Mouse (Mus musculus): ENCODE data around the gene OR5BS1P.
"Not testable (repeated sequence)": the region's sequence is repeated elsewhere in the genome, so short reads cannot be mapped to it uniquely, and the experiment has no call there.

Gene OR5BS1P

DNA sequence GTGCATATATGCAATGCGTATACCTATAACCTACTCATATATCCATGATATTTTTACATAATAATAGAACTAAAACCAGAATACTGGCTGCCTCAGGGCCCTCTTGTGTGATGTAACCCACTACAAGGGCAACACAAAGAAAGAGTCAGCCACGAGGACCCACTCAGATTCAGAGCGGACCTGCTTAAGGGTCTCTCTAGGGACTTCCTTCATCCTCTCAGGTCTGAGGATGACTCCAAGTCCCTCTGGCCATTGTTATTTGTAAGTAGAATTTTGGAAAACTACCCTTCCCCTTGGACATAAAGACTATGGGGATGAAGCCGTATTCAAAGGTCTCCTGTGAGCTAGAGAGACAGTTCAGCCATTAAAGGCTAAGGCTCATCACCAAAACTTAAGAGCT is at the start of gene OR5BS1P:
Gene OR5BS1P (plus strand): TSS at position 301 of the 400 bp plus-strand sequence.
- DNase-seq (ENCODE audit: low spot score) = no peak

DNA sequence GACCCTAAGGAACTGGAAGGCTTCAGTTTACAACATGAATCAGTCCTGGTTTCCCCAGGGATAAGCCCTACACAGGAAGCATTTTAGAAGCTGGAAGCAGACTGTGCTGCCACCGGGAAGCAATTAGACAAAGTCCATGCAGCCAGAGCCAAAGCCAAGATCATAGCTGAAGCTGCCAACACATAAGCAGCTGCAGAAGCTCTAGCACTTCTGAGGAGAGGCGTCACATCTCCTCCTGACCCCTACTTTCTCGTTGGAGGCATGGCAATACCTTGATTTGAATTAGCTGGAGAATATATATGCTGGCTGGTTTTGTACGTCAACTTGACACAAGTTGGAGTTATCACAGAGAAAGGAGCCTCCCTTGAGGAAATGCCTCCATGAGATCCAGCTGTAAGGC is 48.8 kb upstream of the OR5BS1P start:
- no peak for DNase-seq (ENCODE audit: low spot score)

DNA sequence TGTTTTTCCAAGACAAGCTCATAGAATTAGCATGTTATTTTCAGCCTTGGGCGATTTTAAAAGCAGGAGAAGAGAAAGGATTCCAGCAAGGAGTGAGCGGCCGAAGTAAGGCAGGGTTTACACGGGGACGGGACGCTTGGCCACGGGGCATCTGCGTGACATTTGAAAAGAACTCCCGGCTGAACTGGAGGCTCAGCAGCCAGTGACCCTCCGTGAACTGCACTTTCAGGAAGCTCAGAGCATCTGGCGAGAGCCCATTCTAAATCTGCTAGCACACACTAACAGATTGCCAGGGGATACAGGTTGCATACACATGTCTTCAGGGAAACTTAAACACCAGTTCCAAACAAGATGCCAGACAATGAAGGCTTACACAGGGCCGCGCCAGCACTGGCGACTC is 45.4 kb upstream of the OR5BS1P start:
- DNase-seq (ENCODE audit: low spot score) = no peak

DNA sequence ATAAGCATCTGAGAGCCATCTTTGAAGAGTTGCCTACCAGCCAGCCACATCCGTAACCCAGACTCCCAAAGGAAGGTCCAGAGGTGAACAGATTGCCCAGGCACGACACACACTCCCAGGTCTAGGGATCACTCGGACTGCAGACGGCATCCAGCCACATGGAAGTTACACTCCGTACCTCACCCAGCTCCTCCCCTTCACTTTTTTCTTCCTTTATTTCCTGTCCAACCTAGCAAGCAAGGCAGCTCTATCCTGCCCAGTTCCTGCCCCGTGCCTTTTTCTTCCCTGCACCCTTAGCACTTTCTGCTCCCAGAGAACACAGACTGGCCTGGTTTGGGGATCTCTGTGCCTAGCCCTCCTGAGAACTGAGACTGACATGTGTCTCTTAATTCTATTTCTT is 44.9 kb upstream of the OR5BS1P start:
- DNase-seq (ENCODE audit: low spot score) = no peak

DNA sequence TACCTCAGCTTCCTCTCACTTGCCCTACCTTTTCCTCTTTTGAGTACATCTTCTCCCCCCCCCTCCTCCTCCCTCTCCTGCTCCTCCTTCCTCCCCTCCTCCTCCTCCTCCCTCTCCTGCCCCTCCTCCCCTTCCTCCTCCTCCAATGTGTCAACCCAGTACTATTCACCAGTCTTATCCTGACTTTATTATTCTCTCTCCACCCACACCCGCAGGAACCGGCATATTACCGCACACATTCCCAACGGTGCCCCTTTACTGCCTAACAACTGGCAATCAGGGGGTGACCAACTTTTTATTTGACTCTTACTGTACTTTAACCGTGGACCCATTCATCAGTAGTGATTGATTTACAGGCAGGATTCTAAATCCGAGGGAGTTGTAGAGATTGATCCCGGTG is 44.5 kb upstream of the OR5BS1P start:
- no peak for DNase-seq (ENCODE audit: low spot score)

DNA sequence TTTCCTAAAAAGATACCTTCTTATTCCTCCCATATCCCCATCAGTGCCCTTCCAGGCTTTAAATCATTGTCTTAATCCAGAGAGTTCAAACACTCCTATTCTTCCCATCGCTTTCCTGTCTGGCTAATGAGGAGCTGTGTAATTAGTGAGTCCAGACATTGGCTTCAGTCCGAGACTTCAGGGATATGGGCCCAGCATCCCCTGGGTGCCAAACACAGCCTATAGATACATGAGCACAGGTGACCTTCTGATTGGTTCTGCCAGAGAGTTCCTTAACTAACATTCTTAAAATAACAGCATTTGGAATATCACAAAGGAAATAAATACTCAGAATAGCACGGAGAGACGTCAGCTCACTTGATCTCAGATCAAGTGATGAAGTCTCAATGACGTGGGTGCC is 38.8 kb upstream of the OR5BS1P start, which contains the start of gene Olfr282:
Gene Olfr282 (plus strand): TSS at position 301 of the 400 bp plus-strand sequence.
- DNase-seq (ENCODE audit: low spot score) = not testable (repeated sequence)

DNA sequence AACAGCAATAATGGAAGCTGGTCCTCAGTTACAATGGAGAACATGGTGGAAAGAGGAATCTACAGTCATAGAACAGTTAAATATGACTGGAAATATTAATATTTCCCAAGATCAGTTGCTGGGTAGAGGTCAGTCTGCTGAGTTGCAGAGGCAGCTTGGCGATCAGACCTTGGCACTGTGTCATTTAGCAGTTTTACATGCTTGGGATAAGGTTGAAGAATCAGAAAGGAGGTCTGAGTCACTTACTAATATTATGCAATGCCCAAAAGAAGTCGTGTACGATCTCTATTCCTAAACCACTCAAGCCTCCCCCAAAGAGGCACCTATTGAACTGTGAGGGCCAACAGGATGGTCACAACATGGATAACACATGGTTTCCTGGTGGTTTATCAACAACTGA is 25.1 kb upstream of the OR5BS1P start:
- DNase-seq (ENCODE audit: low spot score) = no peak

DNA sequence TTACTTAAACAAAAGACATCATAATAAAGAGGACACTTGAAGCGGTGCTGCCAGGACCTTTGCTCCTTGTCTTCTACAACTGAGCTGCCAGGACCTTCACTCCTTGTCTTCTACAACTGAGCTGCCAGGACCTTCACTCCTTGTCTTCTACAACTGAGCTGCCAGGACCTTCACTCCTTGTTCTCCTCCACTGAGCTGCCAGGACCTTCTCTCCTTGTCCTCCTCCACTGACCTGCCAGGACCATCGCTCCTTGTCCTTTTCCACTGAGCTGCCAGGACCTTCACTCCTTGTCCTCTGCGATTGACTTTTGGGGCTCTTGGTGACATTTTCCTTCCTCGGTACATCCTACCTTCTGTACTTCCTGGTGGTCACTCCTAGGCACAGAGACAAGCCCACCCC is 21.2 kb upstream of the OR5BS1P start:
- no peak for DNase-seq (ENCODE audit: low spot score)

DNA sequence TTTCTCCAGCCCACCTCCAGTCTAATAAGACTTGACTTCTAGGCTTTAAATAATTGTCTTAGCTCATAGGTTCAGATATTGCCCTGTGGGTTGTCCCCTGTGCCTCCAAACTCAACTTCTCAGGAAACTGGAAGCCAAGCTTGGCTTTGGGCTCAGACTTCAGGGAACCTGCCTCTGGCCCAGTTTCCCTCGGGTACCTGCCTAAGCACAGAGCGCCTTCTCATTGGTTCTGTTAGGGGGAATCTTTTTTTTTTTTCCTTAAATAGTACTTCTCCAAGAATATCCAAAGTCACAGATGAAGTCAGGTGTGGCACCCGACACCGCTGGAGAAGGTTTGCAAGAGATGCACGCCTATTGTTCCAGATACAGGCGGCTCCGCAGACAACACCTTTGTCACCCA is 17.4 kb upstream of the OR5BS1P start, which contains the start of gene Olfr281:
Gene Olfr281 (plus strand): TSS at position 301 of the 400 bp plus-strand sequence.
- no peak for DNase-seq (ENCODE audit: low spot score)

DNA sequence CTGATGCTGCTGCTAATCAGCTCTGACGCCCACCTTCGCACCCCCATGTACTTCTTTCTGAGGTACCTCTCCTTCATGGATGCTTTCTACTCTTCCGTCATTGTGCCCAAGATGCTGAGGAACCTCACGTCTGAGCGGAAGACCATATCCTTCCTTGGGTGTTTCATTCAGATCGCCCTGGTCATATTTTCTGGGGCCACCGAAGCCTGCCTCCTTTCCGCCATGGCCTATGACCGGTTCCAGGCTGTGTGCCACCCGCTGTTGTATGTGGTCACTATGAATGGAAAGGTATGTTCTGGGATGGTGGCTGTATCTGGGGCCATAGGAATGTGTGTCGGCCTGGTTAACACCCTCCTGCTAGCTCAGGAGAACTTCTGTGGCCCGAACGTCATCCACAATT is 1.8 kb downstream of the OR5BS1P start:
- no peak for DNase-seq (ENCODE audit: low spot score)

DNA sequence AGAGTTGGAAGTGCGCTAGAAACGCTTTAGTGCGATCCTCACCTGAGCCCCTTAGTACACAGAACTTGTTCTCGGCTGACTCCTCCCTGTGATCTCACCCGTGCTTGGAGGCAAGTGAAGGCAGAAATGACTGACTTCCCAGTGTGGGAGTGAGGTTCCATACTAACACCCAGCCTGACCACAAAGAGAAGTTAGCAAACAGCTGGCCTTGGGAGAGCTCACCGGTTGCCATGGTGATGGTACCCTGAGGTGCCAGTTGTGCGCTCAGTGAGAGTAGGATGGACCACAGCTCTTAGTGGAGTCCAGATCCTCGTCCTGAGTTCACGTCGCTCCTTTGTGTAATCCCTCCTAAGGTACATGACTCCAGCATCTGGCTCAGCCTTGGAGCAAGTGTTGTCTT is 5.3 kb downstream of the OR5BS1P start:
- DNase-seq (ENCODE audit: low spot score) = no peak

DNA sequence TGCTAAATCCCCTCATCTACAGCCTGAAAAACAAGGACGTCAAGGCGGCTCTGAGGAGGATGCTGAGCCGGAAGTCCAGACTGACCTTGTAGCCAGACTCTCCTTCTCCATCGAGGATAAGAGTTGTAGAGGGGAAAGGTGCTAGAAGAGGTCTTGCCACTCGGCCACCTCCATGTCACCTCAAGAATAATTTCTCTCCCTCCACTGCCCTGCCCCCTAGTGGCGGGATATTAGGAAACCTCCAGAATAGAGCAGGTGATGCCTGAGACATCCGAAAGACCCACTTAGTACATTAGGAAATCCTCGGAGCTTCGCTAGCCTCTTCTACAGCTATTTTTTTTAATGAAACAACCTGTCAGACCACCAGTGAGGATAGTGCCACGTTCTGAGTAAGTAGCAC is 5.7 kb downstream of the OR5BS1P start:
- DNase-seq (ENCODE audit: low spot score) = no peak

DNA sequence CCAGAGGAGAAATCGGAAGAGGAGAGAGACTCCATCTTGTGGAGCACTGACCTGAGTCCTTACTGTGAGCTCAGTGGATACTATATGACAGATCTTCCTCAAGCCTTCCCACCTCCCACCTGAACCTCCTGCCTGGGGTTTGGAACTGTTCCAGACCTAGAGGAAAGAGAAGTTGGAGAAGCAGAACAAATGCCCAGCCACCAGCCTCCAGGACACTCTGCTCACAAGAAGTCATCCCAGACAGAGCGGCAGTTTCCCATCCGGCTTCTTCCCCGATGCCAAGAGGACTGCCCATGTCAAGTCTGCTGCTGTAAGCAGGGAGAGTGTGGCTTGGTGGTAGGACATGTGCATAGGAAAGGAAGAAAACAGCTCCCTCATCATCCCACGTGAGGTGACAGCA is 6.6 kb downstream of the OR5BS1P start:
- DNase-seq (ENCODE audit: low spot score) = no peak

DNA sequence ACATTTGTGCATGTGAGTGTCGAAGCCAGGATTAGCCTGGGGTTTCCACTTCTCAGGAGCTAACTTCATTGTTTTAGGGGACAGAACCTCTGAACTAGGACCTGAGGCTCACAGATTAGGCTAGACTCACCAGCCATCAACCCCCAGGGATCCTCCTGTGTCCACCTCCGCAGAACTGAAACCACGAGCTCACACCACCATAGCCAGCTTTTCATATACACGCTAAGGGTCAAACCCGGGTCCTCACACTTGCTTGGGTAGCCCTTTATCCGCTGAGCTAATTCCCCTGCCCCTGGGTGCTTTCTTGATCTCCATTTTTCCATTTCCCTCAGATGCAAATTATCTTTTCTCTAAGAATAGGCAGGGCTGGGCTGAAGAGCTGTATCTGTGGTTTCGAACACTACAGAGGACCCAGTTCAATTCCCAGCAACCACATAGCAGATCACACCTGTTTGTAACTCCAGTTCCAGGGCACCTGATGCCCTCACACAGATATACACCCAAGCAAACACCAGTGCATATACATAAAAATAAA is 9.9 kb downstream of the OR5BS1P start:
- DNase-seq (ENCODE audit: low spot score) = no peak

DNA sequence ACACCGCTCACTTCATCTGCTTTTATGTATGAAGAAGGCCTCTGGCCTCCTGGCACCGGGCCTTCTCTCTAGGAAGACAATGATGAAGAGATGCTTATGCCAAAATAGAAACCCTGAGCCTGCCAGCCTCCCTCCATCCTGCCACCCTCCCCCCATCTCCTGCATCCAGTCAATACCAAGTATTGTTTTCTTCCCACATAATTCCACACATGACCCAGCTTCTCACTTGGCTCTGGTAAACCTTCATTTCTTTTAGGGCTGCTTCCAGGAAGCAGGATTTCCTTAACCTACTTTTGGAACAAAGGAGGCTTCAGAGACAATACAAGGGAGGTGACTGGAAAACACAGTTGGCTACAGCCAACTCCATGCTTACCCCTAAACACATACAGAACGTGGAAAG is 13.0 kb downstream of the OR5BS1P start, which contains the start of gene Lalba:
Gene Lalba (minus strand): TSS at position 21 of the 400 bp plus-strand sequence.
- DNase-seq (ENCODE audit: low spot score) = no peak

DNA sequence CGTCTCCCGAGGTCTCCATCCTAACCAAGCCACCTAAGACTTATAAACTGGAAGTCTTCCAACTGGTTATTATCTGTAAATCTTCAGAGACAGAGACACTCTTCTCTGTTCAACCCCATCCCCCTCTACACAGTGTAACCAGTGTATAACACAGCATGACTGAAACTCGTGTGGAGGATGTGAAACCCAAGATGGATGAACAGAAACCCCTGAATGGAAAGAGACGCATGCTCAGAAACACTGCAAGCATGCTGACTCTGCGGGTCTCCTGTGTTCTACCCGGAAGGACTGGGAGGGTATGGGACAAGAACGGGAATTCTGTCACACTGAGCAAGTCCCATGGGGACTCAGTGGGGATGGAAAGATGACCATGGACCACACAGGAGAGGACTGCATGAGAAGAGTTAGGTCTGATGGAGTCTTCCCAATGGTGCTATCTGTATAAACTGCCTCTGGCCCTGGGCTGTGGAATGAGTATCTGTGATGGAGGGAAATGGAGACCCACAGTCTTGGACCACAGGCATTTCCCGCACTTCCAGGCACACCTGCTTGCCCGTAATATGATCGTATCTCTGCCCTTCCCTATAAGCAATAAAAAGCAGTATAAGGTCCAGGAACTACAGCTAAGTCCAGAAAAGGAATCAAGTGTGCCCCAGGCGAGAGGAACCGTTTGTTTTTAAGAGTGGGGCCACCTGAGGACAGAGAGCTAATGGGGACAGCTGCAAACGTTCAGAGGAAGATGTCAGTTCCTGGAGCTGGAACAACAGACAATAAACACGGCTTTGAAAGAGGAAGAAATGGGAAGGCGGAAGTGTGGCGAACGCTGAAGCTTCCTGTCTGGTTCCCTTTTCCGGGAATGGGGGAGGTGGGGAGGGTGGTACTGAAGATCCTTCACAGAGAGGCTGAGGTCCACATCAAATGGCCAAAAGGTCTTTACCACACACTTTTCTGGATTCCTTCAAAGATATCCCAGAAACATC is 14.5 kb downstream of the OR5BS1P start:
- no peak for DNase-seq (ENCODE audit: low spot score)

DNA sequence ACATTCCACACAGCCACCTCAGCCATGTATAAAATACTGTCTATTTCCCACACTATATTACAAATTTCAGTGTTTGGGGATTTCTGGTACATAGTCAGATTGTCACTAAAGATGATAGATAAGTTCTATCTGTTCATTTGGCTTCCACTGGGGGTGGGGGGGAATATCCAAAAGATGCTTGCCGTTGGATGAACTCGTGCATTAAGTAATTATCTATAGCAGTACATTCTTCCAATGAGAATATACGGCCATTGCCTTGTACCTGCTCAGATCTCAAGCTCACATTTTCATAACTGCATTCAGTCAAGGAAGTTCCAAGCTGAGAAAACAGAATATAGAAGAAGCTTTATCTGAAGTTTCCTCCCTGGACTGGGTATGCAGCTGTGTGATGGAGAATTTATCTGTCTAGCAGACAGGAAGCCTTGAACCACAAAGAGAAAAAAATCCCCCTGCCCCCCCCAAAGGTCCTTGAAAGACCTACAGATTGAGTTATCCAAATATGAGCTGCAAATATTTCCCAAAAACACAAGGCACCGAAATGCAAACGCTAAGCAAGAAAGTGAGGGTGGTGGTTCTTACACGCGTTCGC is 16.8 kb downstream of the OR5BS1P start:
- DNase-seq (ENCODE audit: low spot score) = no peak

DNA sequence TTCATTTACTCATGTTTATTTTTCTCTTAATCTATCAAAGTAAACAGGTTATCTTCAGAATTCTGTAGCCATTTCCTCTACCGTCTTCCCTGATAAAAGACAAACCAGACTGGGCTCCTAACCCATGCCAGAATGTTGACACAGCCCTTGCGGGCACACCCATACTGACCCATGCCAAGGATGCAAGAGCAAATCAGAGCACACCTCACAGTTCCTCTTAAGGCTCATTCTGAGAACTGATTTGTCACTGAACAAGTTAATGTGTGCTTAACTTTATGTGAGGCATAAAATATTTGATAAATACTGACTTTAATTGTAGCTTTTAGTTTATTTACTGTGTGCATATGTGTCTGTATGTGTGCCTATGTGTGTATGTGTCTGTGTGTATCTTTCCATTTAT is 21.6 kb downstream of the OR5BS1P start:
- no peak for DNase-seq (ENCODE audit: low spot score)

DNA sequence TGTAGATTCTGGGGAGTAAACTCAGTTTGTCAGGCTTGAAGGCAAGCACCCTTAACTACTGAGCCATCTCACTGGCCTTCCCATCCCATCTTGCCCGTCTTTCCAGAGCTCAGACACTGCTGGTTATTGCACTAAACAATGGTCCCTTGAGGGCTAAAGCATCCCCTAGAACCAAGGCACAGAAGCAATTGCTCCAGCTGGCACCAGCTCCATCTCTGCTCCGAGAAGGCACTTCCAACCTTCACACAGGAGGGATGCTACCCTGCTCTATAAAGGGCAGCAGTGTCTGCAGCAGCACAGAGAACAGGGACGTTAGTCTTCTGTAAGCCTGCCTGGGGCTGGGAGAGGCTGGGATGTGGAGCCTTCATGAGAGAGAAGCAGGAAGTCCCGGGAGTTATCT is 22.4 kb downstream of the OR5BS1P start, which contains the start of gene Olfr279:
Gene Olfr279 (plus strand): TSS at position 301 of the 400 bp plus-strand sequence.
- no peak for DNase-seq (ENCODE audit: low spot score)

DNA sequence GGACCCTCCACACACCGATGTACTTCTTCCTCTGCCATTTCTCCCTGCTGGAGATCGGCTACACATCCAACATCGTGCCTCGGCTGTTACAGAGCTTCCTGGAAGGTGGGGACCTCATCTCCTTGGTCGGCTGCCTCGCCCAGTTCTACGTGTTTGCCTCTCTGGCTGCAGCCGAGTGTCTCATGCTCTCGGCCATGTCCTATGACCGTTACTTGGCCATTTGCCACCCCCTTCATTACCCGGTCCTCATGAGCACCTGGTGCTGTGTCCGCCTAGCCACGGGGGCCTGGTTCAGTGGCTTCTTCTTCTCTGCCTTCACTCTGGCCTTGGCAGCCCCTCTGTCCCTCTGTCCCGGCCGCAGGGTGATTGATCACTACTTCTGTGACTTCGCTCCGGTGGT is 27.9 kb downstream of the OR5BS1P start:
- DNase-seq (ENCODE audit: low spot score) = no peak

DNA sequence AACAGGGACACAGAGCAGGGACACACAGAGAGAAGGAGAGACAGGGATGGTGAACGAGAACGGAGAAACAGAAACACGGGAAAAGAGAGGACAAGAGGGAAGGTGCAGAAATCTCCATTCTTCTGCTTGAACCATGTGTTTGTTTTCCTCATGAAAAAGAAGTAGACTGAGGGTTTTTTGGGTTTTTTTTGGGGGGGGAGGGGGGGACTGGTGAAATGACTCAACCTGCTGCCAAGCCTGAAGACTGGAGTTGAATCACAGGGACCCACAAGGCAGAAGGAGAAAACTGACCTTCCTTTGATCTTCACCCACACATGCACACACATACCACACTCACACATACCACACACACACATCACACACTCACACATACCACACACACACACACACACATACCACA is 33.6 kb downstream of the OR5BS1P start:
- DNase-seq (ENCODE audit: low spot score) = no peak

DNA sequence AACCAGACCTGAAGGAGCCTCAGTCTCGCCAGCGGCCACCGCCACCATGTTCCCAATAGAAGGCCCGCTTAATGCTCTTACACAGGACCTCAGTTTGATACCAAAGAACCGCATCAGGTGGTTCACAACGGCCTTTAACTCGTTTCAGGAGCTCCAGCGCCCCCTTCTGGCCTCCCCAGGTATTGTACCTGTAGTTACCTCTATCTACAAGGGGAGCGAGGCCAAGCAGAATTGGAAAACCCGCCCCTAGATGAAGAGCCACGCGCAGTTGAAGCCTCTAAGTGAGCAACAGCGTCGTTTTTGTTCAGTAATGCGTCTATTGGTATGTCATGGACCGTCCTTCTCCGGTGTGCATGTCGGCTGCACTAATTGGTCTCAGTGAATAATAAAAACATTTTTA is 34.8 kb downstream of the OR5BS1P start:
- peak; percentile 42 for DNase-seq (ENCODE audit: low spot score)
